Mouse (Mus musculus) gastrocnemius, postnatal 10 days (tissue): ENCODE measurements at regions not wholly inside any gene's neighbourhood (a gene's known extent, or its start where the extent isn't known, plus 50 kb on each side); places are given as distances from the start of the nearest gene placed in this dataset.
"Not testable (repeated sequence)": the region's sequence is repeated elsewhere in the genome, so short reads cannot be mapped to it uniquely, and the experiment has no call there.

ENCODE experiments used
- DNase-seq: peaks from one replicate; pipeline ENCODE4 v3.0.0; 2021; ENCODE audit warnings: mixed read lengths

- no peak for DNase-seq
Measured at GRCm38 (mm10) chr9:115422786-115423185, 112.6 kb upstream of the Stt3b start.

GRCm38 (mm10) chr9:115426682-115427081 is 116.5 kb upstream of the Stt3b start:
- DNase-seq: no peak

GRCm38 (mm10) chr9:115430271-115430670 is 120.0 kb upstream of the Stt3b start:
- DNase-seq: no peak

- no peak for DNase-seq
Measured at GRCm38 (mm10) chr9:115434696-115435095, 124.5 kb upstream of the Stt3b start.

GRCm38 (mm10) chr9:115436301-115436700 is 126.1 kb upstream of the Stt3b start:
- DNase-seq: no peak

- DNase-seq: not testable (repeated sequence)
Measured at GRCm38 (mm10) chr9:115438234-115438633, 128.0 kb upstream of the Stt3b start.

GRCm38 (mm10) chr9:115446681-115447080 is 136.5 kb upstream of the Stt3b start:
- DNase-seq: no peak

GRCm38 (mm10) chr9:115450741-115451320 is 140.6 kb upstream of the Stt3b start:
- no peak for DNase-seq

- no peak for DNase-seq
Measured at GRCm38 (mm10) chr9:115454771-115455170, 144.6 kb upstream of the Stt3b start.

- DNase-seq: no peak
Measured at GRCm38 (mm10) chr9:115456121-115456520, 145.9 kb upstream of the Stt3b start.

- no peak for DNase-seq
Measured at GRCm38 (mm10) chr9:115456638-115457037, 146.4 kb upstream of the Stt3b start.

- no peak for DNase-seq
Measured at GRCm38 (mm10) chr9:115457889-115458710, 147.9 kb upstream of the Stt3b start.

GRCm38 (mm10) chr9:115459075-115459474 is 148.9 kb upstream of the Stt3b start:
- not testable (repeated sequence) for DNase-seq

GRCm38 (mm10) chr9:115465326-115465725 is 155.1 kb upstream of the Stt3b start:
- no peak for DNase-seq

GRCm38 (mm10) chr9:115468641-115469040 is 158.4 kb upstream of the Stt3b start:
- no peak for DNase-seq

GRCm38 (mm10) chr9:115471582-115471981 is 161.4 kb upstream of the Stt3b start:
- DNase-seq: no peak

GRCm38 (mm10) chr9:115473037-115473436 is 162.8 kb upstream of the Stt3b start:
- DNase-seq: no peak

GRCm38 (mm10) chr9:115473847-115474246 is 163.6 kb upstream of the Stt3b start:
- no peak for DNase-seq

GRCm38 (mm10) chr9:115474342-115474741 is 164.1 kb upstream of the Stt3b start:
- no peak for DNase-seq

GRCm38 (mm10) chr9:115476205-115476604 is 166.0 kb upstream of the Stt3b start:
- no peak for DNase-seq

- DNase-seq: no peak
Measured at GRCm38 (mm10) chr9:115477556-115478220, 167.5 kb upstream of the Stt3b start.

- no peak for DNase-seq
Measured at GRCm38 (mm10) chr9:115478946-115479345, 168.7 kb upstream of the Stt3b start.

- DNase-seq: no peak
Measured at GRCm38 (mm10) chr9:115481176-115481575, 171.0 kb upstream of the Stt3b start.
